In genomic region chr8:96256294-96256693, GRCm38 (mm10) we compare ENCODE assay signal across 14 mouse cellular contexts.
A peak's percentile ranks its signal among the peaks of the same experiment; 100 is the strongest.
DNase-seq lines count a peak whose midpoint lies in the region; ATAC-seq and TF ChIP-seq lines count a peak whose summit lies in the region.
"Had no signal": no experiment of that assay in that cellular context is flagged by ENCODE, and none has a peak within 500 bp of the region (broad histone marks: within the 10 kb centered on the region; RNA-seq: fewer than 3 reads in every experiment).

No protein-coding gene starts in this region.

- H3K27me3 ChIP-seq in hindbrain, postnatal 0 days (ENCODE audit: insufficient read depth, low read length): no peaks in the 10 kb centered on the region
- no peaks in the 10 kb centered on the region for H3K27me3 ChIP-seq in hindbrain, embryonic 12.5 days
- H3K27me3 ChIP-seq in forebrain, embryonic 12.5 days: no peaks in the 10 kb centered on the region
- no peaks in the 10 kb centered on the region for H3K27me3 ChIP-seq in midbrain, embryonic 16.5 days (ENCODE audit: control insufficient read depth, insufficient read depth, low read depth, low read length)
- H3K27me3 ChIP-seq: stomach, embryonic 15.5 days had no signal

- 60% methylated on average over 5 of the region's 5 CpGs for WGBS in hindbrain, postnatal 0 days
- 89% methylated on average over 5 of the region's 5 CpGs for WGBS in hindbrain, embryonic 12.5 days
- 72% methylated on average over 5 of the region's 5 CpGs for WGBS in forebrain, embryonic 12.5 days
- 60% methylated on average over 5 of the region's 5 CpGs for WGBS in midbrain, embryonic 16.5 days
- WGBS in lung, adult 2 months: 71% methylated on average over 5 of the region's 5 CpGs

- H3K4me1 ChIP-seq in hindbrain, postnatal 0 days (ENCODE audit: insufficient read depth, low read length): 0 out of 2 replicates have a peak, but pooled peaks cover 3% of the 10 kb centered on the region
- no peaks in the 10 kb centered on the region for H3K4me1 ChIP-seq in hindbrain, embryonic 12.5 days
- 0 out of 2 replicates have a peak, but pooled peaks cover 2% of the 10 kb centered on the region for H3K4me1 ChIP-seq in forebrain, embryonic 12.5 days
- peaks cover 6% of the 10 kb centered on the region; the same call in 1 of the 2 replicates for H3K4me1 ChIP-seq in midbrain, embryonic 16.5 days (ENCODE audit: control insufficient read depth, insufficient read depth, low read length)
- no peaks in the 10 kb centered on the region for H3K4me1 ChIP-seq in lung, adult 2 months (ENCODE audit: control insufficient read depth, insufficient read depth, low read length)
- H3K4me1 ChIP-seq: stomach, embryonic 15.5 days had no signal

- no peak for TF ChIP-seq CTCF in hindbrain, postnatal 0 days (IDR thresholded peaks at IDR 0.05; ENCODE audit: low read depth)
- no peak for TF ChIP-seq CTCF in lung, adult 2 months (IDR thresholded peaks at IDR 0.05; ENCODE audit: insufficient read depth, low read length)

- no peaks in the 10 kb centered on the region for H3K9me3 ChIP-seq in hindbrain, postnatal 0 days (ENCODE audit: low read length)
- H3K9me3 ChIP-seq in hindbrain, embryonic 12.5 days (replicated peaks): no peaks in the 10 kb centered on the region
- H3K9me3 ChIP-seq in forebrain, embryonic 12.5 days: no peaks in the 10 kb centered on the region
- no peaks in the 10 kb centered on the region for H3K9me3 ChIP-seq in midbrain, embryonic 16.5 days (replicated peaks; ENCODE audit: control insufficient read depth, low read length, poor library complexity, severe bottlenecking)
- H3K9me3 ChIP-seq: stomach, embryonic 15.5 days had no signal

- no peaks in the 10 kb centered on the region for H3K36me3 ChIP-seq in hindbrain, postnatal 0 days (ENCODE audit: insufficient read depth, low read length)
- H3K36me3 ChIP-seq in hindbrain, embryonic 12.5 days: no peaks in the 10 kb centered on the region
- no peaks in the 10 kb centered on the region for H3K36me3 ChIP-seq in forebrain, embryonic 12.5 days (replicated peaks)
- H3K36me3 ChIP-seq in midbrain, embryonic 16.5 days (ENCODE audit: control insufficient read depth, insufficient read depth, low read length): no peaks in the 10 kb centered on the region
- H3K36me3 ChIP-seq: G1E; stomach, embryonic 15.5 days had no signal

- H3K9ac ChIP-seq in hindbrain, postnatal 0 days (replicated peaks; ENCODE audit: low read length): no peak overlapping the region
- H3K9ac ChIP-seq in hindbrain, embryonic 12.5 days: no peak overlapping the region
- H3K9ac ChIP-seq in forebrain, embryonic 12.5 days: no peak overlapping the region
- H3K9ac ChIP-seq in midbrain, embryonic 16.5 days (ENCODE audit: low read depth, low read length): no peak overlapping the region
- H3K9ac ChIP-seq: stomach, embryonic 15.5 days had no signal

- H3K4me2 ChIP-seq in hindbrain, postnatal 0 days (ENCODE audit: low read depth, low read length): peak overlapping the region; percentile 10; the same call in 1 of the 2 replicates
- no peak overlapping the region for H3K4me2 ChIP-seq in hindbrain, embryonic 12.5 days (replicated peaks)
- no peak overlapping the region for H3K4me2 ChIP-seq in forebrain, embryonic 12.5 days
- H3K4me2 ChIP-seq in midbrain, embryonic 16.5 days (ENCODE audit: low read length): peak overlapping the region; percentile 21
- H3K4me2 ChIP-seq: stomach, embryonic 15.5 days had no signal

- no peak for DNase-seq in hindbrain, postnatal 0 days (ENCODE audit: low spot score)
- DNase-seq in layer of hippocampus, adult 9-10 months (ENCODE audit: low spot score): peak; percentile 33
- no peak for DNase-seq in lung, adult 2 months
- no peak for DNase-seq in heart, postnatal 10 days
- DNase-seq in heart, postnatal 25 days (ENCODE audit: low spot score): no peak
- DNase-seq: embryo, embryonic 11 days; heart, postnatal 36 days; kidney, adult 9 months; lung, postnatal 14 days had no signal

- TF ChIP-seq POLR2A in lung, adult 2 months (IDR thresholded peaks at IDR 0.05; ENCODE audit: borderline replicate concordance, extremely low read depth, low read depth, low read length): no peak

- peak overlapping the region; percentile 22; the same call in 1 of the 2 replicates for H3K27ac ChIP-seq in hindbrain, postnatal 0 days
- no peak overlapping the region for H3K27ac ChIP-seq in hindbrain, embryonic 12.5 days
- 0 out of 2 replicates have a peak overlapping the region, but pooled peaks have one; percentile 33 for H3K27ac ChIP-seq in forebrain, embryonic 12.5 days
- peak overlapping the region; percentile 71 for H3K27ac ChIP-seq in midbrain, embryonic 16.5 days (ENCODE audit: low read length)
- H3K27ac ChIP-seq: stomach, embryonic 15.5 days had no signal

- no peak for ATAC-seq in hindbrain, postnatal 0 days
- ATAC-seq in hindbrain, embryonic 12.5 days (ENCODE audit: low FRiP score): no peak
- ATAC-seq in forebrain, embryonic 12.5 days (ENCODE audit: low FRiP score): no peak
- ATAC-seq in midbrain, embryonic 16.5 days: peak; percentile 64; the same call in 1 of the 2 replicates

- intact Hi-C loops in heart, postnatal 10 days (cut with DNase I): no loop called here
- intact Hi-C loops in heart, postnatal 25 days (cut with DNase I): no loop called here

- no peak overlapping the region for H3K4me3 ChIP-seq in hindbrain, postnatal 0 days (ENCODE audit: low read length)
- H3K4me3 ChIP-seq in hindbrain, embryonic 12.5 days: no peak overlapping the region
- H3K4me3 ChIP-seq in forebrain, embryonic 12.5 days (replicated peaks): no peak overlapping the region
- no peak overlapping the region for H3K4me3 ChIP-seq in midbrain, embryonic 16.5 days (ENCODE audit: low read depth, low read length)
- no peak overlapping the region for H3K4me3 ChIP-seq in lung, adult 2 months (replicated peaks; ENCODE audit: extremely low read depth, low read depth, low read length)
- H3K4me3 ChIP-seq: stomach, embryonic 15.5 days had no signal

Comparison
In these comparisons a context has a peak if more than half of its experiments do, and no peak if none do; other contexts are left out.
1. H3K4me2 ChIP-seq: peak in hindbrain, postnatal 0 days (single experiment) and midbrain, embryonic 16.5 days (single experiment); none in hindbrain, embryonic 12.5 days (single experiment) and forebrain, embryonic 12.5 days (single experiment).